Mouse (Mus musculus): ENCODE results near the gene Tas2r102. TPM values are rescaled to one million over a fixed set of nuclear protein-coding genes. Genes with fewer than 3 reads are reported as not detected.

Tas2r102 gene
- total RNA-seq (2021) = not detected
- long read RNA-seq, experiment 1 = 0 reads
- long read RNA-seq, experiment 2 = 0 reads

DNA sequence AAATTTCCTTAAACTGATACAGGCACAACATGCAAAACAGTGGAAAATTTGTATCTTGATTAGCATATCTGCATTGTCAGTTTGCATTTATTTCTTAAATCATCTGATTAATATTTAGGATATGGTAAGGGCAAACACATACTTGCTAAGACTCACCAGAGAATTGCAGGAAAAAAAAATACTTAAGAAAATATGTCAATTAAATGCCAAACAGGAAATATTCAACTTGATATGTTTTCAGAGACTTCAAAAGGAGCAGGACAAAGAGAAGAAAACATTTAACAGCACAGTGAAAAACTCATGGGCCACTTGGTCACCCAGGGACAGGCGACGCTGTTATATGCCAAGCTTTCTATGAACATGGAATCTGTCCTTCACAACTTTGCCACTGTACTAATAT is at the start of gene Tas2r102:
Tas2r102 (plus strand) TSS at position 301 of the 400 bp plus-strand sequence.
- no peak for DNase-seq (ENCODE audit: low spot score in 2 of 2)

DNA sequence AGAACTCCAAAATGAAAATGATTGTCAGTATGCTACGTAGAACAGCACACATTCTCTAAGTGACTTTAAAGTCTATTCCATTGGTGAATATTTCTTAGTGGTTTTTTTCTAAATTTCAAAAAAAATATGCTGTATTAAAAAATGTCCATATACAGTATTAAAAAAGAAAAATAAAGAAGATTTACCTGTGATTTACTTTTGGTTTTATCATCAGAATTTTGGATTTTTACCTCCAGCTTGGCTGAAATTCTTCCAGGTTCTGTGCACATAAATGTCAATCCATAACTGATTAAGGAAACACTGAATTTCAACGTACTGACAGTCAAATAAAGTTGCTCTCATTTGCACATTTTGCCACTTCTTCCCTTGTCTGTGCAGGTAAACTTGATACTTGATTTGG is 24.0 kb upstream of the Tas2r102 start, which contains the start of gene Tas2r115:
Tas2r115 (minus strand) TSS at position 101 of the 400 bp plus-strand sequence.
- DNase-seq (ENCODE audit: low spot score in 2 of 2) = no peak

DNA sequence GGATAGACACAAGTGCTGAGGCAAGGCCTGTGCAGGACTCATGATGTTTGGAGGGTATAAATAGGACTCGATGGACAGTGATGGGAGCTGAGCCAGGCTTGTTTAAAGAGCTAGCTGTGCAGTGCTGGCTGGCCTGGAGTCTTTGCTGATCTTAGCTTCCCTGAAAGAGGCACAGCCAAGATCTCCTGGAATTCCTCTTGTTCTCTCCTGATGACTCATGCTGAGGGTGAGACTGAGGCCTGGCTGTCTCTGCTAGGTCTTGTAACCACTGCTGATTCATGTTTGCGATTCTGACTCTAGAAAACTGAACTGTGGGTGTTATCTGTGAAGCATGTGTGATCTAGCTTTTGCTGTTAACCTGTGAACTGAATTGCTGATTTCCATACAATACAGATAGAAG is 11.7 kb upstream of the Tas2r102 start:
- no peak for DNase-seq (ENCODE audit: low spot score in 2 of 2)

DNA sequence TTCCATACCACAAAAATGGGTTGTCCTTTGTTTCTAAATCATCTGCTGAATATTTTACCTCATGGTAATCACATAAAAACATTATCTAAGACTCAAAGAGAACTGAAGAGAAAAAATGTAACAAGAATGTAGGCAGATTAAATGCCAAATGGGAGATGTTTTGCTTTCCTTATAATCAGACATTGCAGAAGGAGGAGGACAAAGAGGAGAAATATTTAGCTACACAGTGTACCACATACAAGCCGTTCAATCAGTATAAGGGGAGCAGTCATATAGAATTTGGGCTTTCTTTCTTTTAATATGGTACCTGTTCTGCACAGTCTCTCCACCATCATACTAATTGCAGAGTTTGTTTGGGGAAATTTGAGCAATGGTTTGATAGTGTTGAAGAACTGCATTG is 7.5 kb upstream of the Tas2r102 start, which contains the start of gene Tas2r124:
Tas2r124 (plus strand) TSS at position 301 of the 400 bp plus-strand sequence.
- no peak for DNase-seq (ENCODE audit: low spot score in 2 of 2)

DNA sequence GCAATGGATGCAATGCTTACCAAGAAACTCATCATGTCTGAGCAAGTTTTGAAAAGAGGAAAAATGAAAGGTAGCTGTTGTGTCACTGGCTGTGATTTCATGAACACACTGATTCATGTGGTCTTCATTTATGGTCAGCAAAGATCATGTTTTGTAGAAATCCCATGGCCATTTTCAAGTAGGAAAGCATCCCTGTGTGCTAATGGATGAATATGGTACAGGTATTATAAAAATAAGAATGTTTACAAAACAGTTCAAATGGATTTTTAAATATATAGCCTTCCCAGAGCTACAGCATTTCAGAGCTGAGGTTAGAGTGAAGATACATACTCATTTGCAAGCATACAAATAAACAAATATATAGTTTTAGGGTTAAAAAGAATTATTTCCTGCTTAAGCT is 16.1 kb downstream of the Tas2r102 start, which contains the start of gene Tas2r136:
Tas2r136 (minus strand) TSS at position 101 of the 400 bp plus-strand sequence.
- no peak for DNase-seq (ENCODE audit: low spot score in 2 of 2)

DNA sequence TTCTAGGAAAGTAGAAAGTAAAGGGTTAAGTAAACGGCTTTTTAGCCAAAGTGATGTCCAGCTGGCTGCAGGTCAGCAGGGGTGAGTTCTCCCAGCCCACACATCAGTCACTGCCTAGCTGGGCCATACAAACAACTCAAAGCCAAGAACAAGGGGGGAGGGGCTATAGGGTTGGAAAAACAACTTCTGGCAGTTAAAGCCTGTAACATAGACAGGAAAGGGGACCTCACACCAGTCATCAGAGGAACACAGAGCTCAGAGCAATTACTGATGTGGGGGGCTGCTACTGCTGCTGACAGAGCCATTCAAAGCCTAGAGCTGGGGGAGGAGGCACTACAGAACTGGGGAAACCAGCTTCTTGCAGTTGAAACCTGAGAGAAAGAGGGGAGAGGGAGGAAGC is 33.5 kb downstream of the Tas2r102 start:
- no peak for DNase-seq (ENCODE audit: low spot score in 2 of 2)

DNA sequence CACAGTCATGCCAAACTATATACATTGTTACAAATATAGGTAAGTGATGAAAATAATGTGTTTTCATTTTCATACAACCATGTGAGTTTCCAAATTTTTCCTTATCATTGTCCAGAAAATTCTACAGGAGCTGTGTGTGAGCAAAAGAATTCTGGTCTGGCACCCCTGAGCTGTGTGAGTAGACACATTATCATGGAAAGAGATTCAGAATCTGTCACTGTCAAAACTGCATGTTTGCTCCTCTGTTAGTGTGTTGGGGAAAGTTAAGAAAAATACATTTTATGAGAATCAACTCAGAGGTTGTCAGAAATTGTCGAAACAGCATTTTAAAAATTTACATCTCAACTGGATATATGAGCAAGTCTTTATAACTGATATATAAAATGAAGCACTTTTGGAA is 40.6 kb downstream of the Tas2r102 start, which contains the start of gene Tas2r117:
Tas2r117 (plus strand) TSS at position 301 of the 400 bp plus-strand sequence.
- no peak for DNase-seq (ENCODE audit: low spot score in 2 of 2)

Other genes starting within 250 kb of the Tas2r102 start
- not detected for gene Prh1, start 192.3 kb upstream of the Tas2r102 start, total RNA-seq (2021)
- gene Prp2, start 166.2 kb upstream of the Tas2r102 start, total RNA-seq (2021) = not detected
- gene A630073D07Rik, start 110.6 kb upstream of the Tas2r102 start, total RNA-seq (2021) = not detected
- not detected for gene Tas2r120, start 105.2 kb upstream of the Tas2r102 start, total RNA-seq (2021)
- not detected for gene Tas2r121, start 61.1 kb upstream of the Tas2r102 start, total RNA-seq (2021)
- gene Tas2r122, start 50.2 kb upstream of the Tas2r102 start, total RNA-seq (2021) = not detected
- not detected for gene Tas2r115, start 24.1 kb upstream of the Tas2r102 start, total RNA-seq (2021)
- gene Tas2r124, start 7.4 kb upstream of the Tas2r102 start, total RNA-seq (2021) = not detected
- not detected for gene Tas2r136, start 16.0 kb downstream of the Tas2r102 start, total RNA-seq (2021)
- gene Tas2r117, start 40.7 kb downstream of the Tas2r102 start, total RNA-seq (2021) = not detected
- gene Tas2r123, start 85.0 kb downstream of the Tas2r102 start, total RNA-seq (2021) = not detected
- not detected for gene Tas2r116, start 93.3 kb downstream of the Tas2r102 start, total RNA-seq (2021)
- gene Tas2r110, start 105.9 kb downstream of the Tas2r102 start, total RNA-seq (2021) = not detected
- not detected for gene Tas2r113, start 130.9 kb downstream of the Tas2r102 start, total RNA-seq (2021)
- not detected for gene Tas2r125, start 147.5 kb downstream of the Tas2r102 start, total RNA-seq (2021)
- gene Tas2r129, start 189.0 kb downstream of the Tas2r102 start, total RNA-seq (2021) = not detected
- gene Tas2r131, start 195.8 kb downstream of the Tas2r102 start, total RNA-seq (2021) = not detected
- not detected for gene Tas2r109, start 218.8 kb downstream of the Tas2r102 start, total RNA-seq (2021)